Mouse (Mus musculus) duodenum, adult 2 months (tissue): ENCODE measurements around the gene Tent5c. TPM values are rescaled to one million over a fixed set of nuclear protein-coding genes. Genes with fewer than 3 reads are reported as not detected.

Experiments
- polyA plus RNA-seq: library from polyadenylated mRNA; depleted of rRNA; stranded (reverse); fragments of >200 nt; gene quantifications from 2 replicates; pipeline ENCODE4 v1.2.3, GENCODE M21; 2012; ENCODE audit warnings: low replicate concordance; rRNA removed

Gene Tent5c
- 5.3 and 5.7 TPM in 2 replicates for polyA plus RNA-seq

DNA sequence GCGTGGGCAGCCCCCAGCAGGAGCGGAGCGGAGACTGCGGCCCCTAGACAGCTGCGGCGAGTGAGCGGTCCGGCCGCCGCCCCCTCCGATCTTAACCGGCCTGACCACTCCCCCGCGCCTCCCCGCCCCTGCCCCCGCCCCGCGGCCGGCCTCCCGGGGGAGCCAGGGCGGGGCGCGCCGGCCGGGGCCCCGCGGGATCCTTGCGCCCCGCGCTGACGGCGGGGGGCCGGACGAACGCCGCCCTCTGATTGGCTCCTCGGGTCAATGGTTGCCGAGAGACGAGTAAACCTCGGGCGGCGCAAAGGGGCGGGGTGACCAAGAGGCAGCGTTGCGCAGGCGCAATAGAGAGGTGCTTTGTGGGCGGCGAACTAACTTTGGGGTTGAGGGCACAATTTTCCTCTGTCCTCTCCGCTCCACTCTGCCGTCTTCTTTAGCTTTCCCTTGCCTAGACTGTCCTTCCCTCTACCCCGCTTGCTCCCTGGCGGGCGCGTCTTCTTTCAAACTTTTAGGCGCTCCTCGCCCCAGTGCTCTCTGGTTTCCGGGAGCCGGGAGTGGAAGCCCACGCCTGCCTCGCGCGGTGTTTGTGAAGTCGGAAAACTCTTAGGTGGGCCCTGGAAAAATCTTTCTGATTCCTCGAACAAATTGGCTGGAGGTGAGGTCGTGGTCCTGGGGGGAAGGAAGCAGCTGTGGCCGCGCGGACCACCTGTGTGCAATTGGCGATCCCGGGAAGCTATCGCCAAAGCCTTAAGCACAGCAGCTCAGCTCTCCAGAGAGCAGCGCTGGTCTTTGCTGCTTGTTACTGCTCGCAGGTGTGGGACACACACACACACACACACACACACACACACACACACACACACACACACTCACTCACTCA, at the start of gene Tent5c:
Gene Tent5c (minus strand): TSS at position 192 of the 877 bp plus-strand sequence.

Other genes with a start within 250 kb of the Tent5c start
- gene Man1a2, start 196.2 kb upstream of the Tent5c start, polyA plus RNA-seq: 30.7 and 36.4 TPM in 2 replicates